Comparison of ENCODE assay signal across 9 mouse cellular contexts in the genomic region with DNA sequence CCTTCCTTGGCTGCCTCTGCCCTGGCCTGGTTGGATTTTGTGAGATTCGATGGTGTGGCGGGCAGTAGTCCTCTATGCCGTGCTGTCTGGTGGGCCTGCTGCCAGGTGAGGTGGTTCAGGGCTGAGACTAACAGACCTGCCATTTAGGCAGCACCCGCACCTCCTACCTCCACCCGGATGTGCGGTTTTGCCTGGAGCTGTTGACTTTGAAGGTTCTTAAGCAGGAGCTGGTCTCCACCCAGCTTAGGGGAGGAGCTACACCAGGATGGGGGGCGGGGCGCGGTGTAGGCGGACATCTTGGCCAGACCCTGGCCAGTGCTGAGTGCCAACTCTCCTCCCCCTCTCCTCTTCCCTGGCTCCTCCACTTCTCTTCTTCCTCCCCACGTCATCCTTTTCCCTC. TPM values are rescaled to one million over a fixed set of nuclear protein-coding genes. Genes with fewer than 3 reads are reported as not detected.
DNase-seq lines count a peak whose midpoint lies in the region; ATAC-seq and TF ChIP-seq lines count a peak whose summit lies in the region.
"Had no signal": no experiment of that assay in that cellular context is flagged by ENCODE, and none has a peak within 500 bp of the region (broad histone marks: within the 10 kb centered on the region; RNA-seq: fewer than 3 reads in every experiment).

No protein-coding gene starts in this region.

- no peak overlapping the region for H3K27ac ChIP-seq in intestine, embryonic 15.5 days
- no peak overlapping the region for H3K27ac ChIP-seq in intestine, postnatal 0 days (ENCODE audit: low read depth, low read length)
- peak overlapping the region; percentile 71 for H3K27ac ChIP-seq in liver, embryonic 12.5 days
- no peak overlapping the region for H3K27ac ChIP-seq in forebrain, embryonic 13.5 days

- WGBS in intestine, embryonic 15.5 days: 44% methylated on average over 11 of the region's 11 CpGs
- WGBS in intestine, postnatal 0 days: 43% methylated on average over 11 of the region's 11 CpGs
- 31% methylated on average over 11 of the region's 11 CpGs for WGBS in liver, embryonic 12.5 days (ENCODE audit: insufficient replicate concordance)
- 47% methylated on average over 11 of the region's 11 CpGs for WGBS in forebrain, embryonic 13.5 days

- H3K4me3 ChIP-seq in intestine, embryonic 15.5 days (replicated peaks): no peak overlapping the region
- no peak overlapping the region for H3K4me3 ChIP-seq in intestine, postnatal 0 days (ENCODE audit: low read depth, low read length)
- H3K4me3 ChIP-seq in liver, embryonic 12.5 days: no peak overlapping the region
- H3K4me3 ChIP-seq in forebrain, embryonic 13.5 days: no peak overlapping the region

- DNase-seq in MEL-GATA-1-ER (ENCODE audit: extremely low read depth, low read depth): peak; percentile 46
- peak; percentile 52 for DNase-seq in embryo, embryonic 11 days
- peak; percentile 82 for DNase-seq in heart, postnatal 4 days
- peak; percentile 47 for DNase-seq in skeletal muscle tissue, adult 2 months (ENCODE audit: low read depth, low spot score)

- H3K27me3 ChIP-seq in intestine, embryonic 15.5 days (replicated peaks): no peaks in the 10 kb centered on the region
- H3K27me3 ChIP-seq in intestine, postnatal 0 days (replicated peaks; ENCODE audit: control insufficient read depth, insufficient read depth, low read length): no peaks in the 10 kb centered on the region
- H3K27me3 ChIP-seq in liver, embryonic 12.5 days (replicated peaks): peaks cover 7% of the 10 kb centered on the region
- H3K27me3 ChIP-seq in forebrain, embryonic 13.5 days: no peaks in the 10 kb centered on the region

- peaks cover 28% of the 10 kb centered on the region for H3K4me1 ChIP-seq in intestine, embryonic 15.5 days (replicated peaks)
- H3K4me1 ChIP-seq in intestine, postnatal 0 days (replicated peaks; ENCODE audit: control insufficient read depth, insufficient read depth, low read length): peaks cover 5% of the 10 kb centered on the region; the same call in 1 of the 2 replicates
- H3K4me1 ChIP-seq in liver, embryonic 12.5 days: peaks cover 55% of the 10 kb centered on the region
- H3K4me1 ChIP-seq in forebrain, embryonic 13.5 days: peaks cover 43% of the 10 kb centered on the region

- H3K36me3 ChIP-seq in intestine, embryonic 15.5 days: no peaks in the 10 kb centered on the region
- H3K36me3 ChIP-seq in intestine, postnatal 0 days (ENCODE audit: control insufficient read depth, insufficient read depth): no peaks in the 10 kb centered on the region
- no peaks in the 10 kb centered on the region for H3K36me3 ChIP-seq in liver, embryonic 12.5 days
- H3K36me3 ChIP-seq in forebrain, embryonic 13.5 days (ENCODE audit: poor library complexity, severe bottlenecking): no peaks in the 10 kb centered on the region

- TF ChIP-seq CTCF in intestine, postnatal 0 days (IDR thresholded peaks at IDR 0.05; ENCODE audit: low read depth): no peak

- no peaks in the 10 kb centered on the region for H3K9me3 ChIP-seq in intestine, embryonic 15.5 days
- no peaks in the 10 kb centered on the region for H3K9me3 ChIP-seq in intestine, postnatal 0 days (ENCODE audit: control insufficient read depth)
- no peaks in the 10 kb centered on the region for H3K9me3 ChIP-seq in liver, embryonic 12.5 days (replicated peaks)
- H3K9me3 ChIP-seq in forebrain, embryonic 13.5 days (replicated peaks): no peaks in the 10 kb centered on the region

- H3K4me2 ChIP-seq in intestine, embryonic 15.5 days (replicated peaks): no peak overlapping the region
- no peak overlapping the region for H3K4me2 ChIP-seq in intestine, postnatal 0 days (replicated peaks; ENCODE audit: low read depth)
- peak overlapping the region; percentile 21 for H3K4me2 ChIP-seq in liver, embryonic 12.5 days
- H3K4me2 ChIP-seq in forebrain, embryonic 13.5 days: no peak overlapping the region

- peak; percentile 37; the same call in 1 of the 2 replicates for ATAC-seq in intestine, embryonic 15.5 days
- ATAC-seq in intestine, postnatal 0 days: no peak
- peak; percentile 63 for ATAC-seq in liver, embryonic 12.5 days
- ATAC-seq in forebrain, embryonic 13.5 days: no peak

- H3K9ac ChIP-seq in intestine, embryonic 15.5 days: no peak overlapping the region
- no peak overlapping the region for H3K9ac ChIP-seq in intestine, postnatal 0 days (ENCODE audit: low read depth, low read length)
- peak overlapping the region; percentile 31; the same call in 1 of the 2 replicates for H3K9ac ChIP-seq in liver, embryonic 12.5 days
- H3K9ac ChIP-seq in forebrain, embryonic 13.5 days: no peak overlapping the region

RNA-seq across cellular contexts. Expression of a gene that starts 2.5 kb away (rescaled TPM):
- 0.49 and 0.58 TPM in 2 replicates for polyA plus RNA-seq in intestine, embryonic 15.5 days (2015; fragmentation: Nextera tagmentation; extraction: Ambion mirVana)
- polyA plus RNA-seq in intestine, postnatal 0 days (2015; fragmentation: Nextera tagmentation; extraction: Ambion mirVana): 1.1 and 1.5 TPM in 2 replicates
- total RNA-seq in heart, postnatal 4 days (2021): not detected
- polyA plus RNA-seq in liver, embryonic 12.5 days (2016; fragmentation: Nextera tagmentation; extraction: Ambion mirVana): 6.3 and 7.8 TPM in 2 replicates
- 0.49 TPM in 1 of 2 replicates, not detected in the other for polyA plus RNA-seq in forebrain, embryonic 13.5 days (2015; fragmentation: Nextera tagmentation; extraction: Ambion mirVana)
- polyA plus RNA-seq: neural tube, embryonic 11.5 days had no signal

RNA-seq across cellular contexts. Expression of a gene that starts 39.8 kb away (rescaled TPM):
- 14.8 and 16.0 TPM in 2 replicates for polyA plus RNA-seq in intestine, embryonic 15.5 days (2015; fragmentation: Nextera tagmentation; extraction: Ambion mirVana)
- polyA plus RNA-seq in intestine, postnatal 0 days (2015; fragmentation: Nextera tagmentation; extraction: Ambion mirVana): 7.1 and 7.3 TPM in 2 replicates
- 10 to 100 TPM; 11.6 to 12.1 TPM for total RNA-seq in heart, postnatal 4 days (2021)
- 7.4 and 8.3 TPM in 2 replicates for polyA plus RNA-seq in liver, embryonic 12.5 days (2016; fragmentation: Nextera tagmentation; extraction: Ambion mirVana)
- 28.8 and 31.8 TPM in 2 replicates for polyA plus RNA-seq in forebrain, embryonic 13.5 days (2015; fragmentation: Nextera tagmentation; extraction: Ambion mirVana)

Comparison
In these comparisons a context has a peak if more than half of its experiments do, and no peak if none do; other contexts are left out.
1. ATAC-seq: peak in intestine, embryonic 15.5 days (single experiment) and liver, embryonic 12.5 days (single experiment); none in intestine, postnatal 0 days (single experiment) and forebrain, embryonic 13.5 days (single experiment).
2. Peak in every context shown above with its lines, with median percentiles within 50 percentile points of each other: DNase-seq.